Mouse (Mus musculus) kidney, postnatal 0 days (tissue): ENCODE results near the gene Tead2. TPM values are rescaled to one million over a fixed set of nuclear protein-coding genes. Genes with fewer than 3 reads are reported as not detected.

Experiments
- ATAC-seq: fragments of 200-750 bp; cut with Nextera tagmentation; replicated peaks from 2 replicates; pipeline ENCODE4 v1.8.0; 2017; ENCODE audit warnings: low read depth, moderate number of reproducible peaks, moderate TSS enrichment, moderate library complexity; ENCODE audit not compliant: low FRiP score
- DNase-seq: peaks from one replicate; pipeline ENCODE4 v3.0.0-alpha.2; 2016; ENCODE audit warnings: low spot score
- H3K27ac ChIP-seq: fragments of 300-500 bp; sonication (generic); 2 replicates; pipeline ENCODE4 v1.5.1; 2014; ENCODE audit warnings: mild to moderate bottlenecking
- H3K27me3 ChIP-seq: fragments of 300-500 bp; sonication (generic); 2 replicates; pipeline ENCODE4 v1.6.1; 2014; ENCODE audit warnings: low read length, mixed read lengths; ENCODE audit not compliant: insufficient read depth
- H3K36me3 ChIP-seq: fragments of 300-500 bp; sonication (generic); 2 replicates; pipeline ENCODE4 v1.6.1; 2014; ENCODE audit warnings: low read length, mixed read lengths; ENCODE audit not compliant: insufficient read depth
- H3K4me1 ChIP-seq: fragments of 300-500 bp; sonication (generic); replicated peaks from 2 replicates; pipeline ENCODE4 v1.6.1; 2014; ENCODE audit warnings: antibody characterized with exemption, low read length, mixed read lengths; ENCODE audit not compliant: insufficient read depth
- H3K4me2 ChIP-seq: fragments of 300-500 bp; sonication (generic); 2 replicates; pipeline ENCODE4 v1.6.1; 2014; ENCODE audit warnings: mild to moderate bottlenecking, low read length, moderate library complexity, mixed read lengths
- H3K4me3 ChIP-seq: fragments of 300-500 bp; sonication (generic); replicated peaks from 2 replicates; pipeline ENCODE4 v1.5.1; 2014; ENCODE audit warnings: low read depth, low read length
- H3K9ac ChIP-seq: fragments of 300-500 bp; sonication (generic); 2 replicates; pipeline ENCODE4 v1.6.1; 2014; ENCODE audit warnings: low read depth, low read length
- H3K9me3 ChIP-seq: fragments of 300-500 bp; sonication (generic); replicated peaks from 2 replicates; pipeline ENCODE4 v1.6.1; 2016; ENCODE audit warnings: low read length, inconsistent platforms, mixed read lengths
- CTCF ChIP-seq: IDR thresholded peaks from 2 replicates; pipeline ENCODE4 v1.5.1; 2016; ENCODE audit warnings: antibody characterized with exemption, low read depth, mild to moderate bottlenecking, moderate library complexity
- whole genome bisulfite sequencing: fragments of 180-500 bp; shearing (Covaris S2); extraction: QIAGEN DNeasy Blood & Tissue Kit; methylation state at CpG from one replicate; pipeline ENCODE4 v1.1.7; 2014; 5-methylcytosine and 5-hydroxymethylcytosine counted together
- polyA plus RNA-seq: library from polyadenylated mRNA; unstranded; fragments of >200 nt; fragmentation: Nextera tagmentation; extraction: Ambion mirVana; gene quantifications from 2 replicates; pipeline ENCODE4 v1.2.1, GENCODE M21; 2015

The Tead2 gene
- polyA plus RNA-seq, 1 experiment from 2014 or later = 94.3 TPM

DNA sequence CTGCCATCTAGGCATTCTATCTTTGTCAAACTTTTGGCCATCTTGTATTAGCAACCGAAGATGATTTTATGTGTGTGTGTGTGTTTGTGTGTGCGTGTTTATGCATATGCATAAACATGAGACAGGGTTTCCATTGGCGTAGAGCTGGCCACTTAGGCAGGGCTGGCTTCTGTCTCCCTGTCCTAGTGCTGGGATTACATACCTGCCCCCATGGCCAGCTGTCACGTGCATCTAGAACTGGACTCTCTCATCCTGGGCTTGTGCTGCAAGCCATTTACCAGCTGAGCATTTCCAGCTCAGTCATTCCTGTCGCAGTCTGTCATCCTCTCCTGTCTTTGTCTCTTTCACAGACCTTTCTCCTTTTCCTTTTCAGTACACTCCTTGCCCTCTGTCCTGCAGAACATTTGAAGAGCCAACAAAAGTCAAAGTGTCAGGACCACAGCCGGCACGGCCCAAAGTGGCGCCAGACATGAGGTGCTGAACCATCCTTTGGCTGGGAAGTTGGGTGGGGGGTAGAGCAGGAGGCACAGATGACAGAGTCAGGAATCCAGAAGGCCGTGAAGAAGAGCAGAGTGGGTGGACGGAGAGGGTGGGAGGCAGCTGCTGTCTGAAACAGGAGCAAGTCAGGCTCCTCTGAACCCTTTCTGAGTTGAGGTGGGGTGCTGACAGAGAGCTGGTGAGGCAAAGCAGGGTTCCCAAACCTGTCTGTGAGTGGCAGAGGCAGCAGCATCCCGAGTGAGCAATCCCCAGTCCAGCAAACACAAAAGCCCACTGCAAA lies 41.7 kb downstream of the Tead2 start:
- WGBS = 45% methylated on average over 11 of the region's 11 CpGs
- no peaks in the 10 kb centered on the region for H3K9me3 ChIP-seq
- H3K36me3 ChIP-seq = no peaks in the 10 kb centered on the region
- H3K4me2 ChIP-seq = no peak overlapping the region
- no peak for TF ChIP-seq CTCF
- H3K4me1 ChIP-seq = no peaks in the 10 kb centered on the region
- no peak overlapping the region for H3K4me3 ChIP-seq
- DNase-seq (no peak), ATAC-seq (no peak)
- H3K27me3 ChIP-seq = no peaks in the 10 kb centered on the region
- H3K27ac ChIP-seq = no peak overlapping the region
- H3K9ac ChIP-seq = no peak overlapping the region

DNA sequence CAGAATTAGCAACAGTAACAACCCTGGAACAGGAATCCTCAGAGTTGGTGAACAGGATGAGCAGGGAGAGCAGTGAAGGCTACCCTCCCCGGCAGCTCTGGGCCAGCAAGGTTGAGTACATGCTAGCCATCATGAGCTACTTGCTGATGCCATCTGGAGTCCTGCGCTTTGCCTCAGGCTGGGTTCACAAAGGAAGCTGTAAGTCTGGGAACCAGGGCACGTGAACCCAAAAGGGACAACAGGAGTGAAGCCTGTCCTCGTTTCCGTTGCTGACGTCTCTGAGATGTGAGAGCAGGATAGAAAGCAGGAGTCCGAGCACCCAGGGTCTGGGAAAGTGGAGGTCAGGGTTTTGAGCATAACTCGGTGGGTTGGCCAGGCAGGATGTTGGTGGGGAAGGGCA lies 43.7 kb downstream of the Tead2 start:
- Histone ChIP-seq H3K4me3 (no peak overlapping the region), H3K27ac (no peak overlapping the region), H3K36me3 (no peaks in the 10 kb centered on the region), H3K4me2 (no peak overlapping the region), H3K9me3 (no peaks in the 10 kb centered on the region), H3K9ac (no peak overlapping the region), H3K27me3 (no peaks in the 10 kb centered on the region), H3K4me1 (no peaks in the 10 kb centered on the region)
- WGBS = 81% methylated on average over 8 of the region's 8 CpGs
- no peak for DNase-seq
- TF ChIP-seq CTCF = no peak
- ATAC-seq = no peak

DNA sequence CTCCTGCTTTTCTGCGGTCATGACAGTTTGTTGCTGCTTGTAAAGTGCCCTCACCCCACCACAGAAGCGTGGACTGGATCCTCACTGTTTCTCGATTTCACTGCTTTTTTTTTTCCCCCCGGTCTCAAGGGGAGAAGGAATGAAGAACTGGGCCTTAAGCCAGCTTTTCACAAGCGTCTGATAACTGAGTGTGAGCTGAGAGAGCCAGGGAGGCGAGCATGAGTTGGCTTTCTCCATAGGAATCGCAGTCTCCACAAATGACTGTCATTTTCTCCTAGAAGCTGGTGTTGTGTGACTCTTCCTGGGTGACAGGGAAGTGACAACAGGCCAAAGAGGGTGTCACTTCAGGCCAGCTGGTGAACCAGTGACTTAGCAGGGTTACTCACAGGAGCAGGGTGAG lies 46.7 kb downstream of the Tead2 start:
- ATAC-seq = no peak
- WGBS = 52% methylated on average over 7 of the region's 7 CpGs

DNA sequence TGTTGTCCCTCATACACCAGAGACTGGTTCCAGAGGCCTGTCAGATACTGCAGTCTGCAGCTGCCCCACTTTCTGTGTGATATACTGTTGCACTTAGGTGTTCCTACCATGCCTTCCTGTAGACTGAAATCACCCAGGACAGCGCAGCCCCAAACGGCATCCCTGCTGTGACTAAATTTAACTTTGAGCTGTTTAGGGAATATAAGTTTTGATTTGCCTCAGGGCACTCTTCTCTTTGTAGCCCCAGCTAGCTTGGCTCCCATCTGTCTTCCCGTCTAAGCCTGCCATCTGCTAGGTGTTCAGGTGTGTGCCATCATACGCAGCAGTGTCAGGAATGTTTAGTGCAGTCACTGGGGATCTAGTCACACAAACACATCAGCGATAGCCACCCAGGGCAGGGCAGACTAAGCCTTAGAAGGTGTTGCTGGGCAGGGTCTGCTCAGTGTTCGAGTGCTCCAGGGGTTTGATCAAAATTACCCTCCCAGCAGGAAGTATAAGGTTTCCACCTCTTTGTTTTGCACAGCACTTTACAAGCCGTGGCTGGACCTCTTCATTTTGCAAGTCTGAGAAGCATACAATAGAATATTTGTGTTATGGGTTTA lies 47.6 kb downstream of the Tead2 start:
- DNase-seq (no peak), ATAC-seq (no peak)
- Histone ChIP-seq H3K27ac (no peak overlapping the region), H3K4me3 (no peak overlapping the region), H3K36me3 (no peaks in the 10 kb centered on the region), H3K9ac (no peak overlapping the region), H3K4me1 (no peaks in the 10 kb centered on the region), H3K4me2 (no peak overlapping the region), H3K9me3 (no peaks in the 10 kb centered on the region), H3K27me3 (no peaks in the 10 kb centered on the region)
- no peak for TF ChIP-seq CTCF
- WGBS = 55% methylated on average over 7 of the region's 7 CpGs

More for the DNA sequence above, 46.7 kb downstream of the Tead2 start:
- H3K4me3 ChIP-seq = no peak overlapping the region
- no peaks in the 10 kb centered on the region for H3K27me3 ChIP-seq
- no peak overlapping the region for H3K27ac ChIP-seq
- no peak overlapping the region for H3K4me2 ChIP-seq
- no peak for TF ChIP-seq CTCF
- no peak overlapping the region for H3K9ac ChIP-seq
- H3K9me3 ChIP-seq = no peaks in the 10 kb centered on the region
- H3K4me1 ChIP-seq = no peaks in the 10 kb centered on the region
- no peak for DNase-seq
- no peaks in the 10 kb centered on the region for H3K36me3 ChIP-seq

DNA sequence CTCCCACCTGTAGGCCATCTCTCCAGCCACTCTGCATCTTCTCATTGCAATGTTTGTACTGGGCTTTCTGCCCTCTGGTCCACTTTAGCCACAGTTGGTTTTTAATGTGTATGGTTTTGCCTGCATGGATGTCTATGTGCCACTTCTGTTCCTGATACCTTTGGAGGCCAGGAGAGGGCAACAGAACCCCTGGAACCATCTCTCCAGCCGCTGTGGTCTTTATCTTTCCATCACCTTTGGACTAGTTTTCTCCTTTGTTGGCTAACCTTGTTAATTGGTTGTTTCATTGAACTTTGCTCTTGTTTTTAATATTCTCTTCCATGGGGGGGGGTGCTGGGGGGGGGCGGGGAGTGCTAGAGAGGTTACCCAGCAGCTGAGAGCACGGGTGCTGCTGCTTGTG lies 48.8 kb downstream of the Tead2 start:
- WGBS = 84% methylated on average over 3 of the region's 3 CpGs
- TF ChIP-seq CTCF = peak; percentile 36; the same call in 1 of the 2 replicates
- no peak overlapping the region for H3K4me2 ChIP-seq
- no peaks in the 10 kb centered on the region for H3K4me1 ChIP-seq
- H3K27me3 ChIP-seq = no peaks in the 10 kb centered on the region
- no peaks in the 10 kb centered on the region for H3K36me3 ChIP-seq
- ATAC-seq (no peak), DNase-seq (no peak)
- H3K9me3 ChIP-seq = no peaks in the 10 kb centered on the region
- no peak overlapping the region for H3K4me3 ChIP-seq
- H3K9ac ChIP-seq = no peak overlapping the region
- no peak overlapping the region for H3K27ac ChIP-seq

DNA sequence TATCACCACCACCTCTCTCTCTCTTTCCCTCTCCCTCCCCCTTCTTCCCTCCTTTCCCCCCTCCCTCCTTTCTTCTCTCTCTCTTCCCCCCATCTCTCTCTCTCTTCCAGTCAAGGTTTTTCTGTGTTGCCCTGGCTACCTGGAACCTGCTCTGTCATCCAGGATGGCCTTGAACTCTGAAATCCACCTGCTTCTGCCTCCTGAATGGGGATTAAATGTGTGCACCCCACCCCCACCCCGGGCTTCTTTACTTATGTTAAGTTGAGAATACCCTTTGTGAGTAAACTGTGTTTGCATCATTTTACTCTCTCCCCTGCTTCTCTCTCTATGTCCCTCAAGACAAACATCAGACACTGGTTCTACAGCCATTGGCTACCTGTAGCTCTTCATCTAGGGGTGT lies 50.0 kb downstream of the Tead2 start:
- H3K9ac ChIP-seq = no peak overlapping the region
- H3K4me1 ChIP-seq = no peaks in the 10 kb centered on the region
- 77% methylated on average over 1 of the region's 1 CpGs for WGBS
- H3K27me3 ChIP-seq = no peaks in the 10 kb centered on the region
- H3K4me3 ChIP-seq = no peak overlapping the region
- H3K36me3 ChIP-seq = no peaks in the 10 kb centered on the region
- no peak overlapping the region for H3K27ac ChIP-seq
- DNase-seq (no peak), ATAC-seq (no peak)
- H3K9me3 ChIP-seq = no peaks in the 10 kb centered on the region
- H3K4me2 ChIP-seq = no peak overlapping the region
- TF ChIP-seq CTCF = no peak
